Mouse (Mus musculus) megakaryocyte, embryonic 14.5 days (primary cell): ENCODE results near the gene Acot7.

Source experiments
- FLI1 ChIP-seq: IDR thresholded peaks from 2 replicates; pipeline ENCODE4 v1.6.1; 2012; ENCODE audit warnings: low read length, inconsistent platforms, mixed read lengths
- GATA1 ChIP-seq: IDR thresholded peaks from 3 replicates; pipeline ENCODE4 v1.6.1; 2012; ENCODE audit warnings: mixed read lengths, low read length, inconsistent platforms, borderline replicate concordance

- TF ChIP-seq GATA1: no peak
- no peak for TF ChIP-seq FLI1
Observed at GRCm38 (mm10) chr4:152244545-152245522, 66.9 kb downstream of the Acot7 start.
